Mouse (Mus musculus): ENCODE results near the gene Baat.
A peak's percentile ranks its signal among the peaks of the same experiment; 100 is the strongest.
"Not testable (repeated sequence)": the region's sequence is repeated elsewhere in the genome, so short reads cannot be mapped to it uniquely, and the experiment has no call there.

Gene Baat

GRCm38 (mm10) chr4:49506386-49506785 is at the start of gene Baat:
Gene Baat (minus strand): TSS chr4:49506557.
- DNase-seq (ENCODE audit: low spot score), result no peak

- no peak for DNase-seq (ENCODE audit: low spot score)
Observed at GRCm38 (mm10) chr4:49553380-49553779, 47.0 kb upstream of the Baat start.

- DNase-seq (ENCODE audit: low spot score), result no peak
Observed at GRCm38 (mm10) chr4:49549383-49549782, 43.0 kb upstream of the Baat start, which contains the start of gene Aldob. Gene Aldob (minus strand): TSS chr4:49549546.

- no peak for DNase-seq (ENCODE audit: low spot score)
Observed at GRCm38 (mm10) chr4:49547544-49548219, 41.3 kb upstream of the Baat start.

GRCm38 (mm10) chr4:49546873-49547543 is 40.7 kb upstream of the Baat start:
- DNase-seq (ENCODE audit: low spot score), result no peak

GRCm38 (mm10) chr4:49546026-49546425 is 39.7 kb upstream of the Baat start:
- no peak for DNase-seq (ENCODE audit: low spot score)

GRCm38 (mm10) chr4:49540966-49541365 is 34.6 kb upstream of the Baat start:
- no peak for DNase-seq (ENCODE audit: low spot score)

GRCm38 (mm10) chr4:49539665-49540064 is 33.3 kb upstream of the Baat start:
- no peak for DNase-seq (ENCODE audit: low spot score)

- DNase-seq (ENCODE audit: low spot score), result no peak
Observed at GRCm38 (mm10) chr4:49536671-49537070, 30.3 kb upstream of the Baat start.

- DNase-seq (ENCODE audit: low spot score), result no peak
Observed at GRCm38 (mm10) chr4:49535675-49536294, 29.4 kb upstream of the Baat start.

GRCm38 (mm10) chr4:49535036-49535435 is 28.7 kb upstream of the Baat start:
- no peak for DNase-seq (ENCODE audit: low spot score)

GRCm38 (mm10) chr4:49522576-49522975 is 16.2 kb upstream of the Baat start:
- DNase-seq (ENCODE audit: low spot score), result no peak

- DNase-seq (ENCODE audit: low spot score), result peak; percentile 53
Observed at GRCm38 (mm10) chr4:49521346-49521745, 15.0 kb upstream of the Baat start.

GRCm38 (mm10) chr4:49520572-49521340 is 14.4 kb upstream of the Baat start, which contains the start of the genes Mrpl50 and Zfp189:
Gene Mrpl50 (minus strand): TSS chr4:49521093.
Gene Zfp189 (plus strand): TSS chr4:49521176.
- peak; percentile 98 for DNase-seq (ENCODE audit: low spot score)

- DNase-seq (ENCODE audit: low spot score), result peak; percentile 50
Observed at GRCm38 (mm10) chr4:49519476-49519875, 13.1 kb upstream of the Baat start.

- no peak for DNase-seq (ENCODE audit: low spot score)
Observed at GRCm38 (mm10) chr4:49514441-49514840, 8.1 kb upstream of the Baat start.

GRCm38 (mm10) chr4:49512636-49513035 is 6.3 kb upstream of the Baat start:
- peak; percentile 35 for DNase-seq (ENCODE audit: low spot score)

- not testable (repeated sequence) for DNase-seq (ENCODE audit: low spot score)
Observed at GRCm38 (mm10) chr4:49510236-49510835, 4.0 kb upstream of the Baat start.

GRCm38 (mm10) chr4:49509183-49509582 is 2.8 kb upstream of the Baat start:
- no peak for DNase-seq (ENCODE audit: low spot score)

- DNase-seq (ENCODE audit: low spot score), result no peak
Observed at GRCm38 (mm10) chr4:49503563-49503962, 2.8 kb downstream of the Baat start.

- not testable (repeated sequence) for DNase-seq (ENCODE audit: low spot score)
Observed at GRCm38 (mm10) chr4:49485934-49486650, 20.3 kb downstream of the Baat start.

All from embryo, embryonic 10.5 days (tissue).